Mouse (Mus musculus): ENCODE results near the gene Prg3.

Prg3 gene

GRCm38 (mm10) chr2:84987930-84988329 lies at the start of gene Prg3:
Prg3 (plus strand) TSS chr2:84988215.
- no peak for DNase-seq (ENCODE audit: extremely low spot score, low spot score)

GRCm38 (mm10) chr2:84938249-84938946 lies 49.6 kb upstream of the Prg3 start:
- no peak for DNase-seq (ENCODE audit: extremely low spot score, low spot score)

GRCm38 (mm10) chr2:84939306-84939705 lies 48.7 kb upstream of the Prg3 start:
- no peak for DNase-seq (ENCODE audit: extremely low spot score, low spot score)

- DNase-seq (ENCODE audit: extremely low spot score, low spot score), result no peak
These were observed 48.3 kb upstream of the Prg3 start for GRCm38 (mm10) chr2:84939711-84940110.

- DNase-seq (ENCODE audit: extremely low spot score, low spot score), result no peak
These were observed 46.7 kb upstream of the Prg3 start for GRCm38 (mm10) chr2:84941332-84941731.

GRCm38 (mm10) chr2:84941795-84942194 lies 46.2 kb upstream of the Prg3 start:
- DNase-seq (ENCODE audit: extremely low spot score, low spot score), result no peak

GRCm38 (mm10) chr2:84947154-84947771 lies 40.8 kb upstream of the Prg3 start:
- no peak for DNase-seq (ENCODE audit: extremely low spot score, low spot score)

GRCm38 (mm10) chr2:84948252-84948651 lies 39.8 kb upstream of the Prg3 start:
- no peak for DNase-seq (ENCODE audit: extremely low spot score, low spot score)

- DNase-seq (ENCODE audit: extremely low spot score, low spot score), result no peak
These were observed 39.3 kb upstream of the Prg3 start for GRCm38 (mm10) chr2:84948721-84949120.

- DNase-seq (ENCODE audit: extremely low spot score, low spot score), result no peak
These were observed 37.0 kb upstream of the Prg3 start for GRCm38 (mm10) chr2:84951027-84951426.

- no peak for DNase-seq (ENCODE audit: extremely low spot score, low spot score)
These were observed 35.8 kb upstream of the Prg3 start for GRCm38 (mm10) chr2:84952251-84952650.

- DNase-seq (ENCODE audit: extremely low spot score, low spot score), result no peak
These were observed 35.3 kb upstream of the Prg3 start for GRCm38 (mm10) chr2:84952693-84953092.

- no peak for DNase-seq (ENCODE audit: extremely low spot score, low spot score)
These were observed 32.6 kb upstream of the Prg3 start for GRCm38 (mm10) chr2:84955435-84955834.

- peak; percentile 54 for DNase-seq (ENCODE audit: extremely low spot score, low spot score)
These were observed 31.7 kb upstream of the Prg3 start for GRCm38 (mm10) chr2:84956274-84956673.

- no peak for DNase-seq (ENCODE audit: extremely low spot score, low spot score)
These were observed 29.3 kb upstream of the Prg3 start for GRCm38 (mm10) chr2:84958588-84959264.

GRCm38 (mm10) chr2:84961300-84961699 lies 26.7 kb upstream of the Prg3 start:
- no peak for DNase-seq (ENCODE audit: extremely low spot score, low spot score)

- no peak for DNase-seq (ENCODE audit: extremely low spot score, low spot score)
These were observed 26.1 kb upstream of the Prg3 start for GRCm38 (mm10) chr2:84961901-84962300.

- no peak for DNase-seq (ENCODE audit: extremely low spot score, low spot score)
These were observed 25.0 kb upstream of the Prg3 start for GRCm38 (mm10) chr2:84962906-84963507.

GRCm38 (mm10) chr2:84964111-84964801 lies 23.8 kb upstream of the Prg3 start:
- DNase-seq (ENCODE audit: extremely low spot score, low spot score), result no peak

- DNase-seq (ENCODE audit: extremely low spot score, low spot score), result no peak
These were observed 20.6 kb upstream of the Prg3 start for GRCm38 (mm10) chr2:84967318-84967991.

GRCm38 (mm10) chr2:84975580-84975979 lies 12.4 kb upstream of the Prg3 start:
- DNase-seq (ENCODE audit: extremely low spot score, low spot score), result no peak
